Mouse (Mus musculus) heart, adult 11 months (tissue): ENCODE measurements around the gene Poln.

Experiments used
- DNase-seq: peaks from one replicate; pipeline ENCODE4 v3.0.0; 2022

Poln gene

GRCm38 (mm10) chr5:34097333-34097732 is 71.9 kb downstream of the Poln start:
- DNase-seq: peak; percentile 87

- no peak for DNase-seq
These were observed 76.2 kb downstream of the Poln start for GRCm38 (mm10) chr5:34093021-34093420.

- DNase-seq: peak; percentile 78
These were observed 136.7 kb downstream of the Poln start for GRCm38 (mm10) chr5:34032520-34032919.

GRCm38 (mm10) chr5:34031022-34031421 is 138.2 kb downstream of the Poln start:
- DNase-seq: peak; percentile 66

GRCm38 (mm10) chr5:34030101-34030500 is 139.1 kb downstream of the Poln start:
- peak; percentile 80 for DNase-seq

GRCm38 (mm10) chr5:34018968-34019367 is 150.3 kb downstream of the Poln start:
- peak; percentile 61 for DNase-seq

GRCm38 (mm10) chr5:34014652-34015051 is 154.6 kb downstream of the Poln start:
- no peak for DNase-seq

- peak; percentile 79 for DNase-seq
These were observed 161.8 kb downstream of the Poln start for GRCm38 (mm10) chr5:34007392-34007941.

- DNase-seq: peak; percentile 87
These were observed 162.4 kb downstream of the Poln start for GRCm38 (mm10) chr5:34006832-34007231.

- DNase-seq: peak; percentile 82
These were observed 164.6 kb downstream of the Poln start for GRCm38 (mm10) chr5:34004618-34005017.

- peak; percentile 81 for DNase-seq
These were observed 166.6 kb downstream of the Poln start for GRCm38 (mm10) chr5:34002636-34003035.

GRCm38 (mm10) chr5:34001401-34001800 is 167.8 kb downstream of the Poln start:
- peak; percentile 84 for DNase-seq

GRCm38 (mm10) chr5:34000809-34001208 is 168.4 kb downstream of the Poln start:
- DNase-seq: peak; percentile 83

GRCm38 (mm10) chr5:33999466-34000090 is 169.7 kb downstream of the Poln start:
- peak; percentile 85 for DNase-seq

- DNase-seq: no peak
These were observed 170.8 kb downstream of the Poln start for GRCm38 (mm10) chr5:33998505-33998877.

GRCm38 (mm10) chr5:33997829-33998504 is 171.3 kb downstream of the Poln start:
- peak; percentile 89 for DNase-seq

- DNase-seq: peak; percentile 91
These were observed 172.1 kb downstream of the Poln start for GRCm38 (mm10) chr5:33997051-33997741.

GRCm38 (mm10) chr5:33996694-33997045 is 172.6 kb downstream of the Poln start:
- DNase-seq: no peak

- peak; percentile 95 for DNase-seq
These were observed 173.2 kb downstream of the Poln start, which contains the start of gene Nat8l for GRCm38 (mm10) chr5:33995843-33996693. Gene Nat8l, plus strand, starts transcription at chr5:33995984.

- peak; percentile 88 for DNase-seq
These were observed 174.3 kb downstream of the Poln start for GRCm38 (mm10) chr5:33994671-33995625.
